11 mouse cellular contexts compared by ENCODE assay signal in the genomic region with DNA sequence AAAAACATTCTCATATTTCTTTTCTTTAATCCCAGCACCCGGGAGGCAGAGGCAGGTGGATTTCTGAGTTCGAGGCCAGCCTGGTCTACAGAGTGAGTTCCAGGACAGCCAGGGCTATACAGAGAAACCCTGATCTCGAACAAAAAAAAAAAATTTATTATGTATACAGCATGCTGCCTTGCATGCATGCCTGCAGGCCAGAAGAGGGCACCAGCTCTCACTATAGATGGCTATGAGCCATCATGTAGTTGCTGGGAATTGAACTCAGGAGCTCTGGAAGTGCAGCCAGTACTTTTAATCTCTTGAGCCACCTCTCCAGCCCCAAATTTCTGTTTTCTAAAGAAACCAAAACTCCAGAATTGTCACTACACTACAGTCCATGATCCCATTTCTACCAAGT. TPM values are rescaled to one million over a fixed set of nuclear protein-coding genes. Genes with fewer than 3 reads are reported as not detected.
DNase-seq lines count a peak whose midpoint lies in the region; ATAC-seq and TF ChIP-seq lines count a peak whose summit lies in the region.
"Had no signal": no experiment of that assay in that cellular context is flagged by ENCODE, and none has a peak within 500 bp of the region (broad histone marks: within the 10 kb centered on the region; RNA-seq: fewer than 3 reads in every experiment).

No protein-coding gene starts in this region.

- H3K4me2 ChIP-seq in lung, embryonic 14.5 days: no peak overlapping the region
- H3K4me2 ChIP-seq: lung, embryonic 15.5 days had no signal

- no peaks in the 10 kb centered on the region for H3K27me3 ChIP-seq in lung, embryonic 14.5 days (ENCODE audit: insufficient read depth, low read length)
- H3K27me3 ChIP-seq: lung, embryonic 15.5 days had no signal

- peak; percentile 52 for TF ChIP-seq CTCF in lung, embryonic 14.5 days (IDR thresholded peaks at IDR 0.05; ENCODE audit: low read depth)
- peak; percentile 46; the same call in 1 of the 2 replicates for TF ChIP-seq CTCF in brain, embryonic 14.5 days (IDR thresholded peaks at IDR 0.05; ENCODE audit: borderline replicate concordance, extremely low read depth, insufficient read depth, insufficient read length)

- DNase-seq in embryo, embryonic 10.5 days (ENCODE audit: low spot score): peak; percentile 21
- no peak for DNase-seq in embryo, embryonic 10 days (ENCODE audit: low spot score)
- peak; percentile 45 for DNase-seq in lung, embryonic 14.5 days
- DNase-seq in lung, adult 18-20 months: no peak
- DNase-seq in brain, embryonic 14.5 days (ENCODE audit: low read depth): peak; percentile 11
- DNase-seq in naive thymus-derived CD4-positive, alpha-beta T cell, adult 2 months (ENCODE audit: low read depth): peak; percentile 33
- DNase-seq in frontal cortex, adult 2 months (ENCODE audit: extremely low spot score in 1 of 2, low spot score in 1 of 2): no peak
- no peak for DNase-seq in gastrocnemius, postnatal 10 days
- DNase-seq: heart, postnatal 36 days had no signal

- TF ChIP-seq POLR2A in brain, embryonic 14.5 days (IDR thresholded peaks at IDR 0.05; ENCODE audit: borderline replicate concordance, extremely low read depth, insufficient read depth, insufficient read length, poor library complexity, severe bottlenecking): no peak

- H3K36me3 ChIP-seq in lung, embryonic 14.5 days (ENCODE audit: insufficient read depth): peaks cover 45% of the 10 kb centered on the region

- no peak overlapping the region for H3K9ac ChIP-seq in lung, embryonic 14.5 days
- H3K9ac ChIP-seq: lung, embryonic 15.5 days had no signal

- 77% methylated on average over 3 of the region's 3 CpGs for WGBS in lung, embryonic 14.5 days

- H3K27ac ChIP-seq in lung, embryonic 14.5 days (ENCODE audit: low read depth): no peak overlapping the region
- H3K27ac ChIP-seq: lung, embryonic 15.5 days had no signal

- 0 out of 2 replicates have a peak, but pooled peaks cover 3% of the 10 kb centered on the region for H3K4me1 ChIP-seq in lung, embryonic 14.5 days (ENCODE audit: insufficient read depth)

- no peak for ATAC-seq in lung, embryonic 14.5 days (ENCODE audit: insufficient read depth)

- H3K4me3 ChIP-seq in lung, embryonic 14.5 days (ENCODE audit: low read depth, low read length): no peak overlapping the region
- H3K4me3 ChIP-seq: lung, embryonic 15.5 days had no signal

- H3K9me3 ChIP-seq in lung, embryonic 14.5 days (ENCODE audit: low read depth, low read length): no peaks in the 10 kb centered on the region
- H3K9me3 ChIP-seq: lung, embryonic 15.5 days had no signal

RNA-seq across cellular contexts. Expression of a gene that starts 5.4 kb away (rescaled TPM):
- 24.5 and 27.2 TPM in 2 replicates for polyA plus RNA-seq in lung, embryonic 14.5 days (2014; fragmentation: Nextera tagmentation; extraction: Ambion mirVana)
- polyA plus RNA-seq in brain, embryonic 14.5 days (2012; rRNA removed): 15.8 and 24.1 TPM in 2 replicates
- 14.8 and 16.3 TPM in 2 replicates for polyA plus RNA-seq in frontal cortex, adult 2 months (2012; rRNA removed)
- 10 to 100 TPM; 14.2 to 16.7 TPM for total RNA-seq in gastrocnemius, postnatal 10 days (2021)

RNA-seq across cellular contexts. Expression of a gene that starts 26.4 kb away (rescaled TPM):
- polyA plus RNA-seq in lung, embryonic 14.5 days (2014; fragmentation: Nextera tagmentation; extraction: Ambion mirVana): 63.0 and 64.9 TPM in 2 replicates
- polyA plus RNA-seq in brain, embryonic 14.5 days (2012; rRNA removed): 63.8 and 66.3 TPM in 2 replicates
- polyA plus RNA-seq in frontal cortex, adult 2 months (2012; rRNA removed): 18.0 and 21.2 TPM in 2 replicates
- total RNA-seq in gastrocnemius, postnatal 10 days (2021): 10 to 100 TPM; 12.9 to 14.3 TPM

RNA-seq across cellular contexts. Expression of a gene that starts 37.3 kb away (rescaled TPM):
- not detected in 2 replicates for polyA plus RNA-seq in lung, embryonic 14.5 days (2014; fragmentation: Nextera tagmentation; extraction: Ambion mirVana)
- polyA plus RNA-seq in brain, embryonic 14.5 days (2012; rRNA removed): not detected in 2 replicates
- polyA plus RNA-seq in frontal cortex, adult 2 months (2012; rRNA removed): not detected in 2 replicates
- total RNA-seq in gastrocnemius, postnatal 10 days (2021): not detected
- total RNA-seq: heart, postnatal 36 days had no signal
- polyA plus RNA-seq: embryonic facial prominence, embryonic 14.5 days; lung, embryonic 15.5 days had no signal

Comparison
In these comparisons a context has a peak if more than half of its experiments do, and no peak if none do; other contexts are left out.
1. DNase-seq: peak in embryo, embryonic 10.5 days (single experiment), lung, embryonic 14.5 days (single experiment), brain, embryonic 14.5 days (single experiment) and naive thymus-derived CD4-positive, alpha-beta T cell, adult 2 months (single experiment); none in embryo, embryonic 10 days (single experiment), lung, adult 18-20 months (0 of 2), frontal cortex, adult 2 months (0 of 2) and gastrocnemius, postnatal 10 days (single experiment).